Mouse (Mus musculus): ENCODE measurements around the gene Lztfl1.
"Not testable (repeated sequence)": the region's sequence is repeated elsewhere in the genome, so short reads cannot be mapped to it uniquely, and the experiment has no call there.

Gene Lztfl1

DNA sequence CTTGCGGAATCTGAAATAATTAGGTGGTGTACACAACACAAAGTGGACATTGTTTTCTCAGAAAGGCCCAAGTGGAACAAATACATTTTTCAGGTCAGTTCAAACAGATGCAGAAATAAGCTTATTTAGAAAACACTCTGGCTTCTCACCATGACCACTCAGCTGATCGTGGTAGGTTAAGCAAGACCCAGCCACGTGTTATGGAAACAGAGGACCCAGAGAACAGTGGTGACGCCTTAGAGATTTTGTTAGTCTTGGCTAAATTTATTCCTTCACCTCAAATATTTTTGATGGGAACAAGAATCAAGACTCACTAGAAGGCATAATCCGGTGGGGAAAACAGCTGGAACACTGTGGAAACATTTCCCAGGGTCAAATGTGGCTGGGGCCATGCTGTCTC lies 31.3 kb downstream of the Lztfl1 start:
- in situ Hi-C loops (cut with MboI; ENCODE audit: unreplicated experiment in 2 of 2) = no loop called here

DNA sequence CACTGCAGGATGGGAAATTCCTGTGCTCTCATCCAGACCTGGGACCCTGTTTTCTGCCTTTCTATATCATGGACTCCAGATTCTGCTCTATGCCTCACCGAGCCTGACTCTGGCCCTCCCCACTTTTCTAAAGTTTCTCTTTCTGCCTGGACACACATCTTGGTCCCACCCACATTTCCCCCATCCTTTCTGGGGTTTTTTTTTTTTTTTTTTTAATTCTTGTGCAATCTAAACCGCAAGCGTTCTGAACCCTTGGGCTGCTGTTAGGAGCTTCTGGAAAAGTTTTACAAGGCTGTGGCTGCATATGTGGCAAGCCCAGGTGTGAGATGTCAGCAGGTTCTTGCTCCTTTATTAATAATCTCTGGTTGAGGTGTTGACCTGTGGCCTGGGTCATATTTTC lies 33.8 kb downstream of the Lztfl1 start:
- in situ Hi-C loops (cut with MboI; ENCODE audit: unreplicated experiment in 2 of 2) = no loop called here

DNA sequence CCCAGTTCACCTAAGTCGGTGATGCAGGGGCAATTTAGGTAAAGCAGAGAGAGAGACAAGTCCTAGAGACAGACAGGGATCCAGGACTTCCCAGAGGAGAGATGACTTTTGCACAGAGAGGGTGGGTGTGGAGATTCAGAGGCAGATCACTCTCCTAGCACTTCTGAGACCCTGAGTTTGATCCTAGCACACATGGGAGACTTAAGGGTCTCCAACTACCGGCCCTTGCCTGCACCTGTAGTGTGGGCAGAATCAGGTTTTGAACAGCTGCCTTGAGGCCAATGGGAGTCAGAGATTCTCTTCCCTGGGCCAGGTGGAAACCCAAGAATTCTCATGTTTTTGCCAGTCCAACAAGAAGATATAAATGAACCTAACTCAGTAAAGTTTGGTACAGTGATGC lies 38.3 kb downstream of the Lztfl1 start:
- in situ Hi-C loops (cut with MboI; ENCODE audit: unreplicated experiment in 2 of 2) = no loop called here

DNA sequence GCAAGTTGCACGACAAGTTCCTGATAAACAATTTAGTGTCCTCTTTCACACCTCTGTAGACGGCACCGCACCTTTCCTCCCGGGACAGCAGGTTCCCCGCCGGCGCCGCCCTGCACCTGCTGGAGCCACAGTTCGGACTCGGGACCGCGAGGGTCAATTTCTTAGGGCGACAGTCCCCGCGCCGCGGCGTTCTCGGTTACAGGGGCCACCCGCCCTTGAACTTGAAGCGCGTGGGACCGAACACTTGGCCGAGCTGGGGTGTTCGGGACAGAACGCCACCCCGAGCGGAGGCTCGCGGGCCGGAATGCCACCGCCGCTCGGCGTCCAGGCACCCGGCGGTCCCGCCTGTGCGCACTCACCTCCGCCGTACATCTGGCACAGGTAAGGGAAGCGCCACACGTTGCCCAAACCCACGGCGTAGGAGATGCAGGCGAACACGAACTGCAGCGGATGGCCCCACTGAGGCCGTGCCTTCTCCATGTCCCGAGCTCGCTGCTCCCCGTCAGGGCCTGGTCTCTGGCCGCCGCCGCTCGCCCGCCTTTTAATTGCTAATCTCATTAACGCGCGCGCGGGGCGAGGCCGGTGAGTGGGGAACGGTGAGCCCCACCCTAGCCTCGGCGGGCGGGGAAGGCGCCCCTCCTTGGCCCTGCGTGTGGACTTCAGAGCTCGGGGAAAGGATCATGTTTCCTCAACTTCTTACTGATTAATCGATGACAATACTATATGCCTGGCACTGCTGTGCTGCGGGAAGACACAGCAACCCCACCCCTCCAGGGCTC lies 39.0 kb downstream of the Lztfl1 start, which contains the start of the genes Ccr9 and Slc6a20a:
Gene Ccr9 (plus strand): TSS at position 113 of the 779 bp plus-strand sequence.
Gene Slc6a20a (minus strand): TSS at position 559 of the 779 bp plus-strand sequence.
- in situ Hi-C loops (cut with MboI; ENCODE audit: unreplicated experiment in 2 of 2) = no loop called here

DNA sequence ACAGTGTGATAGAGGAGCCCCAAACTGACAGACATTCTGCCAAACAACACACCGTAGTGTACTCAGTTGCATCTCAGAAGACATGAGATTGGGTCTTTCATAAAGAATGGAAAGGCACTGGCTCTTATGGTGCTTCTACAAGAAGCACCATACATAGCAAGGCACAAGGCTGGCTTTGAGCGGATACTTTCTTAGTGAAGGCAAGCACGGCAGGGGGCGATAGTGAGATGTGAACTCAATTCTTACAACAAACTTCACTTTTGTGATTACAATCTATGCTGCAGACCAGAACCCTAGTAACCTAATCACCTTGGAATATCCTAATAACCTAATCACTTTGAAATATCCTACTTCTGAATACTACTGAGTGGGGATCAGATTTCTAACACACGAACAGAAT lies 51.9 kb downstream of the Lztfl1 start:
- in situ Hi-C loops (cut with MboI; ENCODE audit: unreplicated experiment in 2 of 2) = loop anchor here (5.0 kb wide), 2 partner anchors 107 to 127 kb away; no protein-coding TSS in a partner anchor

DNA sequence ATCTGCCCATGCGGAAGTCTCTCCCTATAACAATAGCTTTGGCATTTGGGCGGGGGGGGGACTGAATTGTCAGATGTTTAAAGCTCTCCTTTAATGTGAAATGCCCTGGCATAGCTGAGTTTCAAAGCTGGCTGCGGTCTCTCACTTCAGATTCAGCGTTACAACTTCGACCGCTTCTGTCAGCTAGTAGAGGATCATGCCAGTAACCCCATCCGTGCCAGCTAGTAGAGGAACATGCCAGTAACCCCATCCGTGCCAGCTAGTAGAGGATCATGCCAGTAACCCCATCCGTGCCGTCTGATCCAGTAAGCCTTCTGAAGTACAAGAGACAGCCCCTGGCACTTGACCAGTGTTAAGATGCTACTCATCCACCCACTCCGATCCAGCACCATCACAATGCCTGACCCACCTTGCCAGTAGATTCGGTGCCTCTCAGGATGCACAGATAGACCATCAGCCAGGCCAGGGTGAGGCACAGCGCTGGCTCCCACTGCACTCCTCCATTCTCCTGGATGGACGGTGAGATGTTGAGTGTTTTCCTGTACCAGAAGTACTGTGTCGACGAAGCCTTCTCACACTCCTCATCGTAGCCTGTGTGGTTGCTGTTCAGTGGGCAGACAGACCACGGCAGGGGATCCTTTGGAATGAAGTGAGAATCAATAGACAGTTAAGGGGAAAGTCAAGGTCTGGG lies 57.4 kb downstream of the Lztfl1 start:
- in situ Hi-C loops (cut with MboI; ENCODE audit: unreplicated experiment in 2 of 2) = not testable (repeated sequence)

DNA sequence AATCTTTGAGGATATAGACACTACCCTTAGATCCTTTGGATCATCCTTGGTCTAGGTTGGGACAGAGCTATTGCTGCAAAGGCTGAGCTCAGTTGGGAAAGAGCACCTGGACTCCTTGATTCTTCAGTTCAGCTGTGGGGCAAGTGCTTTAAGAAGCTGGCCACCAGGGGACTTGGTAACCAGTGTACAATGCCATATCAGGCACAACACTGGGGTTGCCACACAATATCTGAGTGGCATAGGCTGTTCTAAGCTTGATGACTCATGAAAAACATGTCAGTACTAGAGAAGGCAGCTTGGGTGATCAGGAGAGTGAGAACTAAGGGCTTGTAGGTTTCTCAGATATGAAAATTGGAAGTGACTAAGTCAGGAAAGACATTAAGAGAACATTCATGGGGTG lies 58.5 kb downstream of the Lztfl1 start:
- in situ Hi-C loops (cut with MboI; ENCODE audit: unreplicated experiment in 2 of 2) = no loop called here

DNA sequence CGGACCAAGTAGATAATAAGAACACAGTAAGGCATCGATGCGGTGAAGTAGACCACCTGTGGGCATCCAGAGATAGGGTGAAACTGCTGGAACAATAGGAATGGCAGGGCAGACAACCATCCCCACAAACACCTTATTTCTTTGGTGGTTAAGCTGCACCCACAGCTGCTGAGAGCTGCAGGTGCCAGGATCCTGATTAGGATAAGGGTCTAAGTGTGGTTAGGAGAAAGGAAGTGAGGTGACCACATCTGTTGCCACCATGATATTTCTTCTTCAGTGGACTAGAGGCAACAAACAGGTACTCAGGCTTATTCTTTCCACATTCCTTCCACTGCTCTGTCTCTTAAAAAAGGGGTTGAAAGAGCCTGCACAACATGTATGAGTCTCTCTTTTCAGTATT lies 60.0 kb downstream of the Lztfl1 start:
- in situ Hi-C loops (cut with MboI; ENCODE audit: unreplicated experiment in 2 of 2) = no loop called here

DNA sequence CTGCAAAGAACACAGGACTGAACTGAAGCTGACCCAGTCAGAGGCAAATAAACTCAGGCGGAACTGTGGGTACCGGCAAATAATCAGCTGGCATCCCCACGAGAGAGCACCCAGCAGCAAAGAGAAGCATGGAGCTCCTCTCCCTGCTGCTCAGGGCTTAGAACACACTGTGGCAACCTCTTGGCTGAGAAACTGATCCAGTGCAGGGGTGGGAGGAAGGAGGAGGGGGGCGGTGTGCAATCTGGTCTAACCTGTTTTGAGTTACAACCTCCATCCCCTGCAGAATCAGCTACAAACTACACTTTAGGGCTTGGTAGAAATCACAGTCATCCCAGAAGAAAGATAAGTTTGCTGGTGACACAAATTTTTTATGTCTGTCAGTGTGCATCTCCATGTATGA lies 66.1 kb downstream of the Lztfl1 start:
- in situ Hi-C loops (cut with MboI; ENCODE audit: unreplicated experiment in 2 of 2) = no loop called here

DNA sequence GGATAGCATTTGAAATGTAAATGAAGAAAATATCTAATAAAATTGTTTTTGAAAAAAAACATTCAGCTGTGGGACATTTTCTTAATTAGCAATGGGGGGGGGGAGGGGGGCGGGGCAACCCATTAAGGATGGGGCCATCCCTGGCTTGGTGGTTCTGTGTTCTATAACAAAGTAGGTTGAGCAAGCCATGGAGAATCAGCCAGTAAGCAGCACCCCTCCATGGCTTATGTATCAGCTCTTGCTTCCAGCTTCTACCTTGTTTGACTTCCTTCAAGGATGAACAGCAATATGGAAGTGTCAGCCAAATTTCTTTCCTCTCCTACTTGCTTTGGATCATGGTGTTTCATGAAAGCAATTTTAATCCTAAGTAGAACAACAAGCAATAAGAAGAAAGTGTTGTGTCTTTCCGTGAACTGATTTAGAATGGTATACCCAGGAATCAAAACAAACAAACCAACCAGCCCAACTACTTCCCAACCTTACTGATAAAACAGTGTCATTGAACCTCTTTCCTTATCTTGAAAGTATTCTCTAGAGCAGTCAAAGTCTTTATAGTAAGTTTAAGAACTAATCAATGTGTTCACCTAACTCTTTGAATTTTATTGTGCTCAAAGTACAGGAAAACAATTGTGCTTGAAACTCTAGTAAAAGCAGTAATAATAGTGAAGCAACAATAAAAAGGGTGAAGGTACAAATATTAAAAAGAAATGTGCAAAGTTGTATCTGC lies 67.5 kb downstream of the Lztfl1 start:
- in situ Hi-C loops (cut with MboI; ENCODE audit: unreplicated experiment in 2 of 2) = no loop called here
